Mouse (Mus musculus): ENCODE data around the gene Ccdc172. TPM values are rescaled to one million over a fixed set of nuclear protein-coding genes. Genes with fewer than 3 reads are reported as not detected.

Ccdc172 gene
- not detected in 2 replicates for total RNA-seq (2015; ENCODE audit: low replicate concordance)
- not detected in 2 replicates for total RNA-seq (2017; ENCODE audit: low replicate concordance)

DNA sequence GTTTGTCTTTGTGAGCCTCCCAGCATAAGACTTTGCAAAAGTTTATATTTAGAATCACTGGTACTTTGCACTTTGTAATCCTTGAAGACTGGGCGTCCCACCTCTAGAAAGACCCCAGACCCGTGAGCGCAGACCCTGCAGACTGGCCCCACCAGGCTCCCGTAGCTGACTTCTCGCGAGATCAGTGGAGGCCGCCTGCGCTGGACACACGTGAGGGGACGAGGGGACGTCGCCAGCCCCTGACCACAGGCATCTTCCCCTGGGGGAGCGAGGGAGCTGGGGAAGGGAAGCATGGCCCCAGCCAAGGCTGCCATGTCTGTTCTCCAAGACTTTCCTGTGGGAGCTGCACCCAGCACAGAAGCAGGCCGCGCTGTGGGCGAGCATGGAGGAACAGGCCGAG lies at the start of gene Ccdc172:
TSS of gene Ccdc172 (plus strand) at position 176 of the 400 bp plus-strand sequence.
- no peak for ATAC-seq (replicated peaks; ENCODE audit: low FRiP score, poor library complexity, severe bottlenecking)

DNA sequence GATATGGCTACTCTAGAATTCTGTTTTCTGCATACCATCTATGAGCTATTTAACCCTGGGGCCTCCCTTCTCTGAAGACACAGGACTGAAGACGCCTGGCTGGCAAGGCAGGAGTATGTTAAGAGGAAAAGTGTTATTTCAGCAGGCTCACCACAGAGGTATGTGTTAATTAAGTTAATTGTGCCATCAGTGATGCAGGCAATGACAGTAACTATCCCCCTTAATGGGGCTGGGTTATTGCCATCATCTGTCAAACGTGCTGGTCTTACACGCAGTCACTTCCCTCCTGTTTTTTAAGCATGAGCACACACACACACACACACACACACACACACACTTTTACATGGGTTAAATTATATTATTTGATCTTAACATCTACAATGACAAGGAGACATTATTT lies 48.0 kb upstream of the Ccdc172 start:
- ATAC-seq (replicated peaks; ENCODE audit: low FRiP score, poor library complexity, severe bottlenecking): no peak

DNA sequence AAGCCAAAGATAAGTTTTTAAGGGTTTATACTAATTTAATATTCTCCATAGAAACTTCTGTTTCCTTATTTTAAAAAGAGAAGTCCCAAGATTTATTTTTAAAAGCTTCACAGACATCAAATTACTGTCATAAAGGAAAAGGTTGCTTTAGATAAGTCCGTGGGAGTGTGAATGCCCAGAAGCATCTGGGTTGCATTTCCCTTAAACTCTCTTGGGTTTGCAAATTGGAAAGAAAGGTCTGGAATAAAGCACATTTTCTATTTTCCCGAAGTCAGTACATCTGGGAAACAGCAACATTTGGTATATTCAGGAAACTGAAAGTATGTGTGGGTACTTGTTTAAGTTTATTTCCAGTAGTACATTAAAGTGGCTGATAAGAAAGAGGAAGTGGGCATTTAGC lies 43.5 kb upstream of the Ccdc172 start:
- ATAC-seq (replicated peaks; ENCODE audit: low FRiP score, poor library complexity, severe bottlenecking): no peak

DNA sequence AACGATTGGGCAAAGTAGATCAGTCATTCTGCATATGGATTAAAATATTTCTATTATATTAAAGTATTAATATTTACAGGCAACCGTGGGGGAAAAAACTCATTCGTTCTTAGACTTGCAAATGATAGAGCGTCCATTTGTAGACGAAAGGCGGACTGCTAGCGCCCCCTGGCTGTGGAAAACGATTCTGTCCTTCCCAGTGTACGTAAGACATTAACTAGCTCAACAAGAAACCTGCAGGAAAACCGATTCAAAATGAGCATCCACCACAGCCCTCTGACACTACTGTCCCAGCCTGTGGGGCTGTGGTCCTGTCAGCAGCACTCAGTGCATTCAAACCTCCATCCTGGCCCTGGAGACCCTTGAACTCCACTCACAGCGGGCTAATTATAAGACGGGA lies 42.4 kb upstream of the Ccdc172 start:
- no peak for ATAC-seq (replicated peaks; ENCODE audit: low FRiP score, poor library complexity, severe bottlenecking)

DNA sequence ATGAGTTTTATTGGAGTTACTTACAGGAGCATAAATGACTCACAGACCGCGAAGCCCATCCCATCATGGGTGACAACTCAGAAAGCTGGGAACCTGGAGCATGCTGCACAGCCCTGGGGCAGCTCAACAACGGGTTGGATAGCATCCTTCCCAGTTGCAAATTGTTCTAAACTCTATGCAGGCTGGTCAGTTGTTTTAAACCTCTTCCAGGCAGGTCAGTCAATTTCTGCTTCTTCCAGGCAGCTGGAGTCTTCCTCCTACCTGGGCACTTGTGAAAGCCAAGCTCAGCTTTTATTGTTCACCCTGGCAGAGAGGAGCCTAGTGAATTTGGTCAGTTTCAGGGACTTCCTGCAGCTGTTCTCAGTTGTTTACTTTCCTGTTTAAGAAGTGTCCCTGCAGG lies 37.5 kb upstream of the Ccdc172 start:
- no peak for ATAC-seq (replicated peaks; ENCODE audit: low FRiP score, poor library complexity, severe bottlenecking)

DNA sequence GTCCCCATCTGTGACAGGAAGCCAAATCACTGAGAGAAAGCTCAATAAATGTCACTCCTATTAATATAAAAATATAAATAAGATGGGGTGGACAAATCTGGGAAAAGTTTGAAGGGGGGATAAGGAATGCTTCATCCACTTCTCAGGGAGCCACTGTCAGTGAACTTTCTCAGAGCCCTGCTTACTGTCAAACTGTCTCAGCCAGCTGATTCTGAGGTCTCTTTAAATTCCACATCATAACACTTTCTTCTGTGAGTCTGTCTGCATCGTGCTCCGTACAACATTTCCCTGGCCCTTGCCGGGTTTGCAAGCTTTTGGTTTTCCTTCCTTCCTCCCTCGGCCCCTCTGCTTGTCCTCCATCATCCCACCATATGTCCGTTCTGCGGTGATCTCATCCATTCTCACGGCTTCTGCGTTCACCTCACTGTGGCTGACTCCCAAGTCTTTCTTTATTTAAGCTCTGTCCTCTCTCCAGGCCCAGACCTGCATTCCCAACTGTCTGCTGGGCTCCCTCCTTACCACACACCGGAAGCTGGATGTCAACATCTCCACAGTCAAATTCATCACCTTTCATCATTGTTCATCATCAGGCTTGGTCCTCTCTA lies 29.3 kb upstream of the Ccdc172 start:
- no peak for ATAC-seq (replicated peaks; ENCODE audit: low FRiP score, poor library complexity, severe bottlenecking)

DNA sequence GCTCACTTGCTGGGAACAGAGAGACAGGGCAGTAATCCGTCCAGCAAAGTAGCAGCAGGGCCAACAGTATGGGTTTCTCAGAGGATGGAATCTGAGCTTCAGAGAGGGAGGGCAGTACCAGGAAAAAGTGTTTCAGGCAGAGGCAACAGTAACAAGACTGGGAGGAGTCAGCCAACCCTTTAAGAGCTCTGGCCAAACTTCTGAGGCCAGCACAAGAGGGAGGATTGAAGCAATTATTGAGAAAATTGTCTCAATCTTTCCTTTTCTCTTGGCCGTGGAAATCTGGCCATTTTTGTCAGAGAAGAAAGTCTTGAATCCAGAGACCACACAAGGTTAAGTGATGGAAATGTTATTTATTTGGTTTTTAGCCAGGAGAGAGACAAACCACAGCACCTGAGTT lies 25.1 kb upstream of the Ccdc172 start:
- no peak for ATAC-seq (replicated peaks; ENCODE audit: low FRiP score, poor library complexity, severe bottlenecking)

DNA sequence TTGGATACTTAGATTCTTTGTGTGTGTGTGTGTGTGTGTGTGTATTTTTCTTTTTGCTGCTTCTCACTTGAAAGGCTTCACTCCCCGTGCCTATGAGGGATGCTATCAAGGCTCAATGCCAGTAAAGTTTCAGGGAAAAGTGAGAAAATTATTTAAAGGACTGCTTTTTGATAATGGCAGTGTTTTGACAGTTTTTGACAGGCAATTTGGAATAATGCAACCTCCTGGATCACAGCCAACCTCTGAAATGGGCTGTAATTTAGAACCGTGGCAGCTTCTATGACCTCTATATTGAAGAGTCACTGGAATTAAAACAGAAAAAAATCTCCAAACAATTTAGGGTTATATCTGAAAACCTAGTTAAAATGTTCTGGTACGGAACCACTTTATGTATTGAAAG lies 14.7 kb upstream of the Ccdc172 start:
- no peak for ATAC-seq (replicated peaks; ENCODE audit: low FRiP score, poor library complexity, severe bottlenecking)

DNA sequence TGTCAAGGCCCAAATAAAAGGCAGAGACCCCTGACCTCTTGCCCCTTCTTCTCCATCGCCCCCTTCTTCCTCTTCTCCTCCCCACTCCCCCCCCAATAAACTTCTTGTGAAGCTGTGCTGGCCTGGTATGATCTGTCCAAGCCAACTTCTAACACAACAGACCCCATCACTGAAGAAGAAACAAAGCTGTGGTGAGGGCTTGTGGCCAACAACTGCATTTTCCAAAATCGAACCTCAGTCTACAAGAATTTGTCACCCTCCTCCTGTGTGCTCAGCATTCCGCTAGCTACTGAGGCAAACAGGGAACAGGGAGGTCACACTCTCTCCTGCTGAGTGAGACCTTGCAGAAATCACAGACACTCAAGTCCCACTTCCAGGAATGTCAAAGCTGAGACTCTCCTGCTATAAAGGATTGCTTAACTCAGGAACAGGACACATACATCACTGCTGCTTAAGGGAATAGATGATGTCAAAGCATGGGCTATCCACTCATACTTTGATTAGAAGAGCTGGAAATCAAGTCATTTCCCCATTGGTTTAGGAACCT lies 12.3 kb upstream of the Ccdc172 start:
- ATAC-seq (replicated peaks; ENCODE audit: low FRiP score, poor library complexity, severe bottlenecking): no peak

DNA sequence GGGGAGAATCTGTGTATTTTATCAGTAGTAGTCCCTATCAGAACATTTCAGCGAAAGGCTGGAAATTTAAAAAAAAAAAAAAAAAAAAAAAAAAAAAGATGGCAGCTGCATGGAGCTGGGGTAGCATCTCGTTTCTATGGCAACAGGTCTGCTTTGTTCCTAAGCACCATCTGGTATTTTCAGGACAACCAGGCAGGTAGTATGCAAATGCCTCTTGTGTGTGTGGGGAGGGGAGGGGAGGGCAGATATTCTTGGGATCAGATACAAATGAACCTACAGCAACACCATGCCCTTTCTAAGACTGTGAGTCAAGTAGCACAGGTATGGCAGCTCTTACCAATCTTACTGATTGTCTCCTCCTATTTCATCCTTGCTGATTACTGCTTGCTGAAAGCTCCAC lies 11.7 kb upstream of the Ccdc172 start:
- ATAC-seq (replicated peaks; ENCODE audit: low FRiP score, poor library complexity, severe bottlenecking): no peak

DNA sequence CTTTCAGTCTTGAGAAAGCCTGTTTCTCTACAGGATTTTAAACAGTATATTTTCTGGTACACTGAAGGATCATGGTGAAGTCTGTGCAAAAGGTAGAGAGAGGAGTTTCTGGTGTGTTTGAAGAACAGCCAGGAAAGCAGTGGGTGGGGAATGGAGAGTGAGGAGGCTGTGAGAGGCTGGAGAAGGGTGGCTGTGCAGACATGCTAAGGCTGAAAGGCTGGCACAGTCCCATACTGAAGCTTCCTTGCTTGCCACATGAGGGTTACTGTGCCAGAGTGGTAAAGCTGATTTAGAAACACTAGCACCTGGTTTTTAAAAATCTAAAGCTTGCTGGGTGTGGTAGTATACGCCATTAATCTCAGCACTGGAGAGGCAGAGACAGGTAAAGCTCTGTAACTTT lies 9.9 kb downstream of the Ccdc172 start:
- no peak for ATAC-seq (replicated peaks; ENCODE audit: low FRiP score, poor library complexity, severe bottlenecking)

DNA sequence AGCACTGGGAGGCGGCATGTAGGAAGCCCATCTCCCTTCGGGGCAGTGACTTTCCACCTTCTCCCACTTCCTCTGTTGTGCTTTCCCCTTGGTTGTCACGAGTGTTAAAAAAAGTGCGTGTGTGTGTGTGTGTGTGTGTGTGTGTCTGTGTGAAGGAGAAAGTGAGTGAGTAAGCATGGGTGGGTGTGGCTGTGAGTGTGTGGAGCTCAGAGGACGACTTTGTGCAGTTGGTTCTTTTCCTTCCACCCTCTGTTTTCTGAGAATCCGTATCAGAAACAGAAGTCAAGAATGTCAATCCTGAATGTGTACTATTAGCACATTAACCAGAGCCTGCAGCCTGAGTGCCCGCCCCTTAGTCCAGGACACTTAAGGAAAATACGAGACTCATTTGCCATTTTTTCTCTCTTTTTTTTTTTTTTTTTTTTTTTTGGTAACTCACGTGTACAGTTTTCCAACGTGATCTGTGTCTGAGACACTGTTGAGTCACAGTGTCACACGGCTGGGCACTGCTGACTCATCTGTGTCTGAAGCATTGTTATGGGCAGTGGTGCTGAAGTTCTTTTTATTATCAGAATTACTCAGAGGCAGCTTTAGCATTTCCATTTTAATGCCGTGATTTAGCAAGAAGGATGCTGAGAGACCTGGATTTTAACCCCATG lies 12.1 kb downstream of the Ccdc172 start:
- ATAC-seq (replicated peaks; ENCODE audit: low FRiP score, poor library complexity, severe bottlenecking): no peak

DNA sequence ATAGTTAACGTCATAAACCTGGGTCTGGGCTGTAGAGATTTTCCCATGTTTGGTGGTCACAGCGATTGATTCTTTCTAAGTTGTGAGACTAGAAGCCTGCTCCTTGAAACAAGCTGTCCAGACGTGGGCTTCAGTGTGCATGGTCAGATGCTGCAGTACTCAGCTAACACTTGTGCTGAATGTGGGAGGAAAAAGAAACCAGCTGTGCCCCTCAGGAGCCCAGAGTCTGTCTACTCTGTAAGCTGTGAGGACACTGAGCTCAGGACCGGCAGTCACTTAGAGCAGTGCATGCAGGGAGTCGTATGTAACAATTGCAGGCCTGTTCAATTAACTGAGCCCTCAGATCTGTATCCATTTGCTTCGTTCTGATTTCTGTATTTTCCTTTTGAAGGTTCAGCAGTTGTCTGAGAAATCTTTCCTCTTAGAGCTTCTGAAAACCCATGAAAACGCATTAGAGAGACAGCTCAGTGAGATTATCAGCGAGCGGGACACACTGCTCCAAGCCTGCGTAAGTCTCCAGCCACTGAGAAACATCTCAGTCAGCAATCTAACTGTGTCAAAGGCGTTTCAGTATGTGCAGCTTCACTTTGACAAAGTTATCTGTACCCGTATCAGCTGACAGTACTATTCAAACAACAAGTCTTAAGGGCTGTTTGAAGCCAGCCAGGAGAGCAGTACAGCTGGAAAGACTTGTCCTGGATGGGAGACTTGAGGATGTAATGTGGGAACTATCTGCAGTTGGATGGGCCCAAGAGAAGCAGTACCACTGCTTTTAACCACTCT lies 13.9 kb downstream of the Ccdc172 start:
- no peak for ATAC-seq (replicated peaks; ENCODE audit: low FRiP score, poor library complexity, severe bottlenecking)

DNA sequence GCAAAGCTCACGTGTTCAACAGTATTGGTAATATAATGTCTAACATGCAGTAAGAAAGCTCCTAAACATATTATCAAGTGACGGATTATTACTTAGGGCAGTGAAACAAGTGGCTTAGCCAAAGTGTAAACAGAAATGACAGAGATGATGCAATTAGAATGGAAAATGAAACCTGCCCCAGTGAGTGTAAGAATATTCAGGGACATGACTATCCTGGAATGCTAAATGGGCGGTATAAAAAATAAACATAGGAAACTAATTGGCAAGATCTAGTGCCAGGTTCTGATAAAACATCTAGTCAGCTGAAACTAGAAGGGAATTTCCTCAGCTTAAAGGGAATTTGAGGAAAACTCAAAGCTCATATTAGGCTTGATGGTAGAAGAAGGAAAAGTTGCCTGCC lies 21.3 kb downstream of the Ccdc172 start:
- no peak for ATAC-seq (replicated peaks; ENCODE audit: low FRiP score, poor library complexity, severe bottlenecking)

DNA sequence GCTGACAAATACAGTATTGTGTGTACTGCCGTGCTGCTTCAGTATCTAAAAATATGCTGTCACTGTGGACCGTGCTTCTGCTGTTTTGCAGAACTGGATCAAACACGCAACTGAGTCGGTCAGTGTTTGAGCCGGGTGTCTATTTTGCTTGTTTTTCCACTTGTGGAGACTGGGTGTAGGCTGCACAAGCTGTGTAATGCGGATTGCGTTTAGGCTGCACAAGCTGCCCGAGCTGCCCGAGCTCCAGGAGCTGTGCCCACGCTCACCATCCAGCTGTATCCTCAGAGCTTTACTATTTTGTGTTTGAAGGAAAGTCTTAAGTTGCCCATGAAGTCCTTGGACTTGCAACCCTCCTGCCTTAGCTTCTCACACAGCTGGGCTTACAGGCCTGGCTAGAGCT lies 24.9 kb downstream of the Ccdc172 start:
- ATAC-seq (replicated peaks; ENCODE audit: low FRiP score, poor library complexity, severe bottlenecking): no peak

DNA sequence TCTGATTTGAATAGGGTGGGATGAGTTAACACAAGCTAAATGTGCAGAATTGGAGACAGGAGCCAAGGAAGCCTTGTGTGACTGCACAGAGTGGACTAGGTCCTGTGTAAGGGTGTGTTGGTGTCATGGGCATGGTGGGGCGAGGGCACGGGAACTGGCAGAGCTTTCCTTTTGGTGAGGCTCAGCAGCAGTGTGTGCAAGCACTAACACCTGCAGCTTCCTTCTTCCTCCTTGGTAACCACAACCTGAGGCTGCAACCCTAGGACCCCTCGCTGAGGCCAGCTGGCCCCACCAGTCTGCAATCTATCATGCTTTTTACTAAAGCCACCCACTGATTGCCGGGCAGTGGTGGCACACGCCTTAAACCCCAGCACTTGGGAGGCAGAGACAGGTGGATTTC lies 28.6 kb downstream of the Ccdc172 start:
- no peak for ATAC-seq (replicated peaks; ENCODE audit: low FRiP score, poor library complexity, severe bottlenecking)

DNA sequence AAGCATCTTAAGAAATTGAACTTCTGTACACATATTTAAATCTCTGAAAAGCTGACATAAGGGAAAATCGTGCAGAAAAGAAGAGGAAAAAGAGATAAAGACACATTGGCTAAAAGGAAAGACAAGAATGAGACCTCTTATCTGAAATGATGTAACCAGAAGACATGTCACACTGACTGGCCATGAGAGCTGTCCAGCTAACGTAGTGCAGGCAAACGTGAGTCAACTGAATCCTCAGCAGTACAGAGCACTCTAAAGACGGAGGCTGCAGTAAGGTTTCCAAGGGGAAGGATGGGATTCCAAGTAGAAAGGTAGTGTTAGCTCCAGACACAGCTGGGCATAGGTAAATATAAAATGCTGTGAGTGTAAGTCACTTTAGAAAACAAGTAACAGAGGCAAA lies 36.6 kb downstream of the Ccdc172 start:
- ATAC-seq (replicated peaks; ENCODE audit: low FRiP score, poor library complexity, severe bottlenecking): no peak

DNA sequence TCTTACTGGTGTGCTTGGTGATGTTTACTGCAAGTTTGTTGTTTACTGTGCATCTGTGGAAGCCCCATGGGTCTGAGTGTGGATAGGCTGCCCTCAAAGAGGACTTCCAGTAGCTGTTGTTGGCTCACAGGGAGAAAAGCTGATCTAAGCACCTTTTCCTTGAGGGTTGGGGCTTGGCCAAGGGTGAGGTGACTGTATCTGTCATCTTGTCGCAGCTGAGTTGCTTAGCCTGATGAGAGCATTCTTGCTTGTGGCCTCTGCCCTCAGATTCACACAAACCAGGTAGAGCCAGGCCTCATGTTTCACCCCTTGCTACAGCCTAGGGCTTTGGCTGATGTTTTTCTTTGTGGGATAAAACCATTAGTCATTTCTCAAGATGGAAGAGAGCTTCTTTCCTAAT lies 38.7 kb downstream of the Ccdc172 start:
- no peak for ATAC-seq (replicated peaks; ENCODE audit: low FRiP score, poor library complexity, severe bottlenecking)

DNA sequence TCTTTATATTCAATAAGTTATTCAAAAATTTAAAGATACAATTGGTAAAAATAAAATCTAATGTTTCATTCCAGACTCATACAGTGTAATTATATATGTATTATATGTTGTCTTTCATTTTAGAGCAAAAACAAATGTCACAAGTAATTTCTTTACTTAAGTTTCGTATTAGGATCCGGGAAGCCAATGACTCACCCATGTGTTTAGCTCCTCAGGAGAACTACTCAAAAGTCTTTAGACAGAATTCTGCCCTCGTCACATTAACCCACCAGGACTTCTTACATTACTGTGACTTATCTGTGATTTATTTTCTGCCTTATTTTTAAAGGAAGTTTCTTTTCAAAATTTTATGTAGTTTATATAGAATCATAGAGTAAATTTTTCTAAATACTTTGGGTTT lies 39.1 kb downstream of the Ccdc172 start:
- ATAC-seq (replicated peaks; ENCODE audit: low FRiP score, poor library complexity, severe bottlenecking): no peak

DNA sequence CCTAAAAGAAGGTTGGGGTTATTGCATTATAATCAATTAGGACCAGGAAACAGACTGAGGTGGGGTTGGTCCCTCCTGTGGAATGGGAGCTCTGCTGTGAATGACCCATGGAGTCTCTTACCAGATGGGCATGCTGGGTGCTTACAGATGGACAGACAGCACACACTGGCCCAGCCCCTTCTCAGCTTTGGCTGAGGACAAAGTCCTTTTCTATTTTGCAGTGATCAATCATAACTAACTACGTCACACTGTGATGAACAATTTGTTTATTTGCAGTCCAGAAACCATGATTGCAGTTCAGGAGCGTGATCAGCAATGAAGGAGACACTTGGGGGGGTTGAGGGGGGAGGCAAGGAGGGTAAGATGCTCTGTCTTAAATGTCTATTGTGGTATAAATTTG lies 43.2 kb downstream of the Ccdc172 start:
- ATAC-seq (replicated peaks; ENCODE audit: low FRiP score, poor library complexity, severe bottlenecking): no peak

DNA sequence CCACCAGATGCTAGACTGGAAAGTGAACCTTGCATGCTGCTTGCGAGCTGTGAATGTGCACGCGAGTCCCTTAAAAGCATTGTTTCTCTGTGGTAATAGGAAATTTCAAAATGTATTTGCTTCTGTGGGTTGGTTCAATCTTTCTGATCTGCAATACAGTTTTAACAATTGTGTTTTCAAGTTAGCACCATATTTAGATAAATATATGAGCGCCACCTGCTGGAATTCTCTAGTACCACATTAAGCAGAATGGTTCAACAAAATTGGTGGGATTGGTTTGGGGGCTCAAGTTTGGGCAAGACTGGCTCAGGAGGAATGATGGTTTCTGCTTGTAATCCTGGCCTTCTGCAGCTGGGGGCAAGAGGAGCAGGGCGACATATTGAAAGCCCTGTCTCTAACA lies 46.6 kb downstream of the Ccdc172 start:
- ATAC-seq (replicated peaks; ENCODE audit: low FRiP score, poor library complexity, severe bottlenecking): no peak
